Mouse (Mus musculus): Measurements from ENCODE around the gene Tcerg1l.

Tcerg1l gene

GRCm38 (mm10) chr7:138222951-138223350, 174.6 kb downstream of the Tcerg1l start:
- in situ Hi-C loops (cut with MboI, MseI): no loop called here

- in situ Hi-C loops (cut with MboI, MseI): no loop called here
Measured at GRCm38 (mm10) chr7:138217556-138218098, 179.9 kb downstream of the Tcerg1l start.

GRCm38 (mm10) chr7:138215177-138215830, 182.2 kb downstream of the Tcerg1l start:
- in situ Hi-C loops (cut with MboI, MseI): no loop called here

GRCm38 (mm10) chr7:138214710-138215109, 182.8 kb downstream of the Tcerg1l start:
- in situ Hi-C loops (cut with MboI, MseI): no loop called here

- in situ Hi-C loops (cut with MboI, MseI): no loop called here
Measured at GRCm38 (mm10) chr7:138209769-138210168, 187.8 kb downstream of the Tcerg1l start.

GRCm38 (mm10) chr7:138205124-138205523, 192.4 kb downstream of the Tcerg1l start:
- in situ Hi-C loops (cut with MboI, MseI): no loop called here

GRCm38 (mm10) chr7:138202162-138202832, 195.2 kb downstream of the Tcerg1l start:
- in situ Hi-C loops (cut with MboI, MseI): no loop called here

GRCm38 (mm10) chr7:138199333-138200058, 198.0 kb downstream of the Tcerg1l start:
- in situ Hi-C loops (cut with MboI, MseI): no loop called here

GRCm38 (mm10) chr7:138196139-138196538, 201.4 kb downstream of the Tcerg1l start:
- in situ Hi-C loops (cut with MboI, MseI): no loop called here

- in situ Hi-C loops (cut with MboI, MseI): no loop called here
Measured at GRCm38 (mm10) chr7:138184197-138184596, 213.3 kb downstream of the Tcerg1l start.

GRCm38 (mm10) chr7:138182216-138182615, 215.3 kb downstream of the Tcerg1l start:
- in situ Hi-C loops (cut with MboI, MseI): no loop called here

- in situ Hi-C loops (cut with MboI, MseI): no loop called here
Measured at GRCm38 (mm10) chr7:138178617-138179016, 218.9 kb downstream of the Tcerg1l start.

GRCm38 (mm10) chr7:138176026-138176425, 221.5 kb downstream of the Tcerg1l start:
- in situ Hi-C loops (cut with MboI, MseI): no loop called here

- in situ Hi-C loops (cut with MboI, MseI): no loop called here
Measured at GRCm38 (mm10) chr7:138170389-138170788, 227.1 kb downstream of the Tcerg1l start.

Measured in regulatory T cell (primary cell).